Mouse (Mus musculus): Measurements from ENCODE around the gene Plcl2.

- TF ChIP-seq CTCF (IDR thresholded peaks at IDR 0.05; ENCODE audit: extremely low read depth, insufficient read depth, insufficient read length, insufficient replicate concordance) (no peak), POLR2A (IDR thresholded peaks at IDR 0.05; ENCODE audit: low read depth, low read length) (no peak)
Observed at GRCm38 (mm10) chr17:50524970-50525369, 15.8 kb downstream of the Plcl2 start.

All from spleen, adult 2 months (tissue).